Mouse (Mus musculus) NIH3T3 (cell line): ENCODE results near the gene Unc79.

Experiments
- DNase-seq: peaks from one replicate; pipeline ENCODE4 v3.0.0-alpha.2; 2012; ENCODE audit warnings: low read depth

The Unc79 gene

DNA sequence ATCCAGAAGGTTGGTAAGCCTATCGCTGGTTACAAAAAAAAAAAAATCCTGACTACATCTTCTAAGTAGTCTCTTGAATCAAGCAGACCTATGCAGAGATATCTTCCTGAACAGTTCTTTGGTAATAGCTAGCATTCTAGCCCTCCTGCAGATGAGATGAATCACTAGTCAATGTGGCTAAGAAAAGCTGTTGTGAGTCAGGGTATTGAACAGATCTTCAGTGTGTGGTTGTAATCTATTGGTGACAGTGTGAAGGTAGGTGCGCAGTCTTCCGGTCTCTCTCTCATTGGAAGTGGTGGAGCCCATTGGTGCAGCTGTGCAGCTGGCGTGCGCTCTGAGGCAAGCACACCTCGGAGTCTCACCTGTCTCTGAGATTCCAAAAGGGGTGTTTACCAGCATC is 180.3 kb downstream of the Unc79 start:
- no peak for DNase-seq

DNA sequence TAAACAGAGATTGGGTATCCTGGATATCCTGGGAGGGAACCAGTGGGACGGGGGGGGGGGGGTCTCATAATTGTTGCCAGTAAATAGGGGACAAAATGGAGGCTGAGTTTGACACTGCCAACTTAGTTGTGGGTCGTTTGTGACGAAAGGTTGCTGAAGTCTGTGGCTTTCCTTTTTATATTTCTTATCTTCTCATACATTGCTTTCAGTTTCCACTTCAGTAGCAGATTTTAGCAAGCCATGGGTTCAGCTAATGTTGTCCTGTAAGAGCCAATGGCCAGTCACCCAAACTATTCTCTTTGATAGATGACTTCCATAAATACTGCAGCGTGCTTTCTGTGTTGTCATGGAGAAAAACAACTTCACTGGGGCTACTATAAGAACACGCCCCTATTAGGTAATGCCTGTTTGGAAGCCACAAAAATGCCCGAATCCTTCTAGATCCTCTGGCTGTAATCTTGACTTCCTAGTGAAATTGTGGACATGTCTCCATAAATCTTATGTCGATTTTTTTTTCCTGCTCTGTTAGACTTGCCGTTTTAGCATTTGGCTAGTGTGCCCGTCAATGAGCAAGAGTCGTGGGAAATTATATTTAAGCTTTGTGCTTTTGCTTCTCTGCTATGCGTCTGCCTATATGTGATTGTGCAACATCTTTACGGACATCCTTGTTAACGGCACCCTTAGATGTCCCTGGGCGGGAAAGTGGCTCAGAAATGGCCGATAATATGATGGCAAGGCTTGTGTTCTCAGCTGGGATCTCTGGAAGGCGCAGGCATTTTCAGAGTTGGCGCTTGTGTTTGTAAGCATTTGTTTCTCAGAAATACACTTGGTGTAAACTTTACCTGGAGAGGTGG is 181.0 kb downstream of the Unc79 start:
- peak; percentile 17 for DNase-seq

DNA sequence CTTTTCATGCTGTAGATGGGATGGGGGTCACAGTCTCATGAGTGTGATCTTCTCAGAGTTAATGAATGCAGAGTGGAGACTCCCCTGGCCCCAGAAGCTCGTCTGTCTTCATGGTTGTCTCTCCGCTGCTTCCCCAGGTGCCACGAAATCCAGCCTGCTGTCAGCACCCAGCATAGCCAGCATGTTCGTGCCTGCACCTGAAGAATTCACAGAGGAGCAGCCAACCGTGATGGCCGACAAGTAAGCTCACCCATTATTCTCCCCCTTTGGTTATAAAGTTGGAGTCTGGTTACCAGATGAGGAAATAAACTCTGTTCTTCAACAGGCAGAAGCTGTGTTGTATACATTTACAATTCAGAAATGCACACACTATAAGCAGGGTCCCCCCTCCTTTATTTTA is 182.8 kb downstream of the Unc79 start:
- DNase-seq = no peak

DNA sequence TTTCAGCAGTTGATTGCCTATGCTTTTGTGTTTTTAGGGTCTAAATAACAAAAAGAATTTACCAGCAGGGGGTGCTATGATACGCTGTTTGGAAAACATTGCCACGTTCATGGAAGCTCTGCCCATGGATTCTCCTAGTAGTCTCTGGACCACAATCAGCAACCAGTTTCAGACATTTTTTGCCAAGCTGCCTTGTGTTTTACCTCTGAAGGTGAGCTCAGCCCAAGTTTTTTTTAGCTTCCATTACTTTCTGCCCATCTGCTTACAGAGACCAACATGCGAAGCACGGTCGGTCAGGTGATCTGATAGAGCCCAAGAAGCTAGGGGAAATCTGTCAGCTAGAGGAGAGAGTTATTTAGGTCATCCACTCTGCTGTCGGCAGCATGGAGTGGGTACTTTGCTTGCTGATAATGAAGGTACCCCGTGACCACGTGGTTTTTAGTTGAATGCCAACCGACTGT is 193.9 kb downstream of the Unc79 start:
- peak; percentile 80 for DNase-seq

DNA sequence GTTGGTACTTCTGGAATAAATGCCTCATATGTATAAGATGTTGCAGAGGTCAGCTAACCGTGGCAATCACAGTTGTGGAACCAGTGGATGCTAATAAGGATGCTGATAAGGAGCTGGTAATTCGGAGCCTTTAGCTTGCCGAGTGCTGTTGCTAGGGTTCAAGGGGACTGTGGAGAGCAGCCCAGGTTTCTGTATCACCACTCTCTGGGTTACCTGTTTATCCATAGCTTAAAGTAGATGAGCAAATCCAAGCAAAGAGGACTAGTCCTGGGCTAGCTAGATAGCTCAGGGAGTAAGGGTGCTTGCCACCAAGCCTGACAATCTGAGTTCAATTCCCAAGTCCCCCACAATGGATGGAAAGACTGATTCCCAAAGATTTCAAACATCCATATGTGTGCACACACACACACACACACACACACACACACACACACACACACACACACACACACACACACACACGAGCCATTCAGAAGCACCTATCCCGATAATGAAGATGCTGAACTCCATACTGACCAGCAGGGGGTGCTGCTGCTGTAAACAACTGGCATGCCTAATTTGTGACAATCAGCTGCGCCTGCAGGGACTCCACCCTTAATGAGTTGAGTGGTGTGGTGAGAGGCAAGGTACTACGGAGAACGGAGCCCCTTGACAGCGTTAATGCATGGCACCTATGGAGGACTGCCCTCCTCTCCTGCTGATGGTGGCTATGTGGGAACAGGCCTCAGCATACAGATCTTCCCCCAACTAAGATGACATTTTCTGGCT is 195.3 kb downstream of the Unc79 start:
- DNase-seq = peak; percentile 61

DNA sequence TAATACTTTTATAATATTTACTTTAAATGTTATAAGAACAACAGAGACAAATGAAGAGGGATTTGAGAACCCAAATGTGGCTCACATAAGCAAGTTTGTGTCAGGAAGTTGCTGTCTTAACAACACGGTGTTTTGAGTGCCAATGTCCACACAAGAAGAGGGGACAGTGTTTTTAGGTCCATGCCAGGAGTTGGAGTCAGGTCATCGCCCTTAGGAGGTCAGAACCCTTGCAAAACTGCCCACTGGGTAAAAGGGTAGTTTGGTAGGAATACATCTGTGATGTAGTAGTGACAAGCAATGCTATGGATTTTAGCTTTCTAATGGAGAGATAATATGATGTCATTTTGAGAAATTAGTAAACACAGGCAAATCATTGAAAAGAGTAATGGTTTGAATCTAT is 201.6 kb downstream of the Unc79 start:
- DNase-seq = no peak

DNA sequence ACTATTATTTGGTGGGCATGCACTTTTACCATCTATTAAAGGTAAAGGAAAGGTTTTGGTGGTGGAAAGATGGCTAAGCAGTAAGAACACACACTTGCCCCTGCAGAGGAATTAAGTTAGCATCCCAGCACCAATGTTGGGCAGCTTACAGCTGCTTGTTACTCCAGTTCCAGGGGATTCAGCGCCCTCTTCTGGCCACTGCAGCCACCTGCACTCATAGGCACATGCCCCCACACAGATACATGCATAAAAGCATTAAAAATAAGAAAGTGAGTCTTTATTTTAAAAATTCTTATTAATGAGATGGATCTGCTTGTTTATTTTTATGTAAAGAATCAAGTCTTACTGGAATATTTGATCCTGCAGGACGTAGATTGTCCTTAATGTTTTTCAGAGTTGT is 206.3 kb downstream of the Unc79 start:
- no peak for DNase-seq

DNA sequence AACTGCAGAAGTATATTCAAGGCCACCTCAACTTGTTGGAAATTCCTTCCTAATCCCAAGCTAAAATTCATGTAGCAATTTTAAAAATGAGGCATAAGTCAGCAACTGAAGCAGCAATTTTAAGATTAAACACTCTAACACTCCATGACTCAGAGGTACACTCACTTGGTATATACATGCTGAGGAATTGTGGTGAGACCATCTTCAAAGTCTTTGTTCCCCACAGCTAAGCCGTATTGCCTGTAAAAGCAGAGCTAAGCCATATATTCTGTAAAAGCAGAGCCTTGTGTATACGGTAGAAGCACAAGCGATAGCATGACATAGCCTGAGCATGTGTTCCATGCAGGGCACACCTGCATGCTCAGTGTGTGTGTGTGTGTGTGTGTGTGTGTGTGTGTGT is 206.7 kb downstream of the Unc79 start:
- DNase-seq = no peak

DNA sequence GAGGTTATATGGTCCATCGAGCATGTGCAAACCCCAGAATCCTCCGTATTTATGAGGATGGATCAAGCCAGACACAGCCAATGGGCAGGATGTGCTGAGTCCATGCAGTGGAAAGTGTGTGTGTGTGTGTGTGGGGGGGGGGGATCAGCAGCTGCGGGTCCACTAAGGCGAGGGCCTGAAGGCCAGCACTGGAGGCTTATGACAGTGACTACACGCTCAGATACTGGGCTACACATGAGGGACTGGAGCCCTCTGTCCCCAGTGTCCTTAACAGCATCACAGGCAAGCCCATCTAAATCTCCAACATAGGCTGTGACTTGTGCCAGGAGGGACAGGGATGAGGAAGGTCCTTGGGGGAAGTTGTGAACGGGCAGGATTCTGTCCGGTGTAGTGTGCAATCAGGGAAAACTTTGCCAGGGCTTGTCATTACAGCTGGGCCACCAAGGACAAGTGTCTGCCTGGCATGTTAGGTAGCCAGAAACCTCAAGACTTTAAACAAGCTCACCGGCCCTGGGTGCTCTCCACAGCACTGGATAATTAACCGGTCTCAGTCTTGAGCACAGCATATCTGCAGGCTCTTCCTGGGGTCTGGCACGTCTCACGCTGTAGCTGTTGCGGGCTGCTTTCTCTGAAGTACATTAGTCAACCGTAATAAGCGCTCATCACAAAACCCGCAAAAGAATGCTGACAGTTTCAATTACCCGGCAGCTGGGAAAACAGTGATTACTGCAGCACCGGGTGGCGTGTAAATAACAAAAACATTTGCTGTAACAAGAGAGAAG is 208.7 kb downstream of the Unc79 start:
- no peak for DNase-seq

DNA sequence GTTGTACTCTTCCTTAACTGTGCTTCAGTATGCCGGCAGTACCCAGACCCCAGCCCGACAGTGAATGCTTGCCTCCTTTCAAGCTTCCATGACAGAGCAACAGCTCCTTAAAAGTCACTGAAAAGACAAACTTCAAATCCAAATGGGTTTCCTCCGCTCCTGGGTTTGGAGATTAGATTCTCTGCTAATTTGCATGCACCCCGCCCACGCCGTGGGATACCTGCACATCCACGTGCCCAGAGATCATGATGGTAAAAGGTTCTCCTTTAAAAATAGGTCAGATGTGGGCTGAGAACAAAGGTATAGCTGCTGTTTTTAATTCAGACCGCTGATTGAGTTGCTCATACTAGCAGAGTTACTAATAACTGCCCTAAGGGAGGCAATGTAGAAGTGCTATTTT is 210.4 kb downstream of the Unc79 start:
- no peak for DNase-seq

DNA sequence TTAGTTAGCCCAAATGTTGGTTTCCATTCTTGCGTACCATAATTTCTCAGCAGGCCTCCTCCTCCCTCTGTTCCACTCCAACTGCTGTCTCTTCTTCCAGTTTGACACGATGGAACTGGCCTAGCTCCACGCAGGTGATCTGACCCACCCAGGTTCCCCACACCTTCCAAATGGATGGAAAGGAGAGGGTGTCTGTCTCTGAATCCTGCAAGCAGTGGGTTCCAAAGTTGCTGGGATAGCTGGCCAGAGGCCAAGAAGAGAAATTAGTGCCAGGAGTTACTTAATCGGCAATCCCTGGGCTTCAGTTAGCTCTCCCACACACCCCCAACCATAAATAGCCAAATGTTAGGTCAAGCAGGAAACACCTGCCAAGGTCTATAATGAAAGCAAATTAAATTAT is 212.1 kb downstream of the Unc79 start:
- no peak for DNase-seq

DNA sequence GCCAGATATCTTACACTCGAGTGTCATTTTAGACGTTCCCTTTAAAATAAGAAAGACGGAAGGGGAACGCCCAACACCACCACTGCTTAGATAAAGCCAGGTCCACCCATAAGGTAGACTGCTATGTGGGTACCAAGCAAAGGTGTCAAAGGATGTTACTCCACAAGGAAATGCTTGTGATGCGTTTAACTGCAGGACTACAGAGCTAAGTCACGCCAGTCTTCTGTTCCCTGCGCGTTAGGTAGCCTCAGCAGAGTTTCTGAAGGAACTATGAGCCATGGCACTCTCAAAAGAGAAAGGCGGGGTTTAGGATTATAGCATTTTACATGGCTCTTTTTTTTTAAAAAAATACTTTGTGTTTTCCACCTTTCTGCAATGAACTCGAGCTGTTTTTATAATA is 214.9 kb downstream of the Unc79 start:
- DNase-seq = no peak

DNA sequence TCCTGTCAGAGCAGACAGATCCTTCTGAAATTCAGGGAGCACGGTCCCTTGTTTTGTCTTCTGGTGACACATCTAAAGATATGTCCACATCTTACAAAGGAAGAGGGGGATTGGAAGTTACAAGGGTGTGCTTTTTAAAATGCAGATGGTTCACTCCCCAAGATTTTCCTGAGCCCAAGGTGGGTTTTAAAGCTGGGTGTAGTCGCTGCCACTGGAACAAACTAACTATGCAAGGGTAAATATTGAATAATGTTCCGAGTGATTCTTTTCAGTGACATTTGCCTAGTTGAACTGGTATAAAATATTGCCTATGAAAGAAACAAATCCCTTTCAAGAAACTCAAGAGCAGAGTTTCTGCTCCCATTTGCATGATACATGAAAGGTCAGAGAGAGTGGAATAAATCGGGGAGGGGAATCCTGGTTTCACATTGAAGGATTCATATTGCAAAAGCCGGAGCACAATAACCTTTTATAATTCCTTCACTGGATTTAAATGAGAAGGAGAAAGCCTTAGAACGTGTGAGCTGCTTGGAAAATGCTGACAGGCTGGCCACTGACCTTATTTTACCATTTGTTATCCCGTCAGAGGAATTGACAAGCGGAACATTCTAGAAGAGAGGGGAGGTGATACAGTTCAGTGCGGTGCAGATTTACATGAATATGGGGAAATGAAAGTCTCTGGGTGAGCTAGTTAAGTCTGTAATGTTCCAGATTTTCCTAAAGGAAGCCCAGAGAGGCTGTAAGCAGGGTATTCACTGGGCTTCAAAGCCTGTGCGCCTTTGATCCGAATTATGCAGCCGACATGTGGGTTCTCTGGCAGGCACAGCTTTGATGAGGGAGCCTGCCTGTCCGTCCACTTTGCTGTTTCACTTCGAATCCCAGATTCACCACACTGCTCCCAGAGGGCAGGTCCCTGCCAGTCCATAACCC is 215.7 kb downstream of the Unc79 start:
- no peak for DNase-seq

DNA sequence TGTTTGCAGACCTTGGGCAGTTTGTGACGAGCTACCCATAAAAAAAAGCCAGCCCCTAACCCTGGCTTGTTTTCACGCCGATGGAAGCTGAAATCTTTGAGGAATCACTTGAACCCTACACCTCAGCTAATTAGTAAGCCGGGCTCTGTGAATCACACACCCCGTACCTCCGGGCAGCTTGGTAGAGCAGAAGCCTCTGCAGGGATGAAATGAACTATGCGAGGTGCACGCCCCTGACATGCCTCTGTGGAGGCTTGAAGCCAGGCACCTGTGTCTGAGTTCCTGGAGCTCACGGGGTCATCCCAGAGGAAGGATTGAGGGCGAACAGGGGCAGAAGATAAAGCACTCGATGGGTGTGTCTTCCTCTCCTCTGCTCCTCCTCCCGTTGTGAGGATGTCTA is 220.2 kb downstream of the Unc79 start:
- no peak for DNase-seq

DNA sequence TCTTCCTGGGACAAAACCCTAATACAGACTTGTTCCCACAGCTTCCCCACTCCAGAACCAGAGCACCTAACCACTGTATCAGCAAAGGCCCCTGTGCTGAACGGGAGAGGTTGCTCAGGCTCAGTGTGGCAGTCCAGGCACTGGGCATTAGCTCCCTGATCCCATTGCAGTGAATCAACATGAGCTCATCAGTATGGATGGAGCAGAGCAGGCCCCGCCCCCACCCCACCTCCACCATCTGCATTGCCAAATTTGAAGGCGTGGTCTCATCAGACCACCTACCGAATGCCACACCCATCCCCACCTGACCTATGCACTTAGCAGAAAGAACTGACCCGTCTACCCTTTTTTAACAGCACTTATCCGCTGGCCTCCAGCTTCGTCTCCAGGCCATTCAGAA is 234.4 kb downstream of the Unc79 start:
- no peak for DNase-seq

DNA sequence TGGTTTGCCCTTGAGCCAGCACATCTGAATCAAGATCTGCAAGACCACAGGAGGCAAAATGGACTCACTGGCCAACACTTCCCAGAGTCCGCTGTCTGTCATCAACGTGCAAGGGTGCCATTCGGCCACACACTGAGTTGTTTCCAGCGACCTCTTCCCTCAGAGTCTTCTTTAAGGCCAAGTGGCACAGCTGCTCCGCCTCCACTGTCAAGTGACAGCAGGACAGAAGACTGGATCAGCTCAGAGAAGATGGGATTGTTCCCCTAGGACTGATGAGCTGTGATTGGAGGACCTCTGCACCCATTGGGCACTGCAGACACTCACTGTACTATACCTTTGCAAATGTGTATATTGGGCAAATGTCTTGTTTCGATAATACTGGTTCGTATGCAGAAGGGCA is 238.4 kb downstream of the Unc79 start:
- DNase-seq = no peak

DNA sequence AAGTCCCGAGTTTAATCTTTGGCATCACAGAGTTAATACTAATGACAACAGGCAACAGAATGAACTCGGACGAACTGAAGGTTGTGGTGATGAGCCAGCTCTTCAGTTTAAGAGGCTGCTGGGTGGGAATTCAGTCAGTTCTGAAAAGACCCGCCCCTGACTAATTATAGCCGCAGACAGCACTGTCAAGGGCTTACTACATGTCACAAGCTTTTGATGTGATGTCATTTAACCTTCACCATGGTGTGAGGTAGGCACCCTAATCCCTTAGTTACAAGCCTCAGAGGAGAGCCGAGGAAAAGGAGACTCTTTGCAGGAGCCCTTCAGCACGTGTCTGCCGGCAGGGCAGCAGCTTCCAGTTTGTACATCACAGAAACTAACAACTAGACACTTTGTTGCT is 239.6 kb downstream of the Unc79 start:
- no peak for DNase-seq

DNA sequence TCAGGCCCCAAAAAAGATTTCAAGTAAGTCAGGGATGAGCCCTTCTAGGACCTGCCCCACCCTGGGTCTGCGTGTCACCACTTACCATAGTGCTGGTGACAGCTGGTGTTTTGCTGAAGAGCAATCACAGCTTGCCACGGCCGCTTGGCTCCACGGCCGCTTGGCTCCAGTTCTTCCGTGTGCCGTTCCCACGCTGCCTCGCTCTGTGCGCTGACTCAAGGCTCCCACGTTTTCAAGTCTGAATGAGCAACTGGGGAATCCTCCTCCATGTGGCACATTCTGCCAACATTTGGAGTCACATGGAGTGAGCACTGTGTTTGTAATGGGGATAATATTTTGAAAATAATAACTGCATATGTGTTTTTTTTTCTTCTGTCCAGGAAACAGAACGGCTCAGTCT is 241.1 kb downstream of the Unc79 start:
- DNase-seq = no peak

DNA sequence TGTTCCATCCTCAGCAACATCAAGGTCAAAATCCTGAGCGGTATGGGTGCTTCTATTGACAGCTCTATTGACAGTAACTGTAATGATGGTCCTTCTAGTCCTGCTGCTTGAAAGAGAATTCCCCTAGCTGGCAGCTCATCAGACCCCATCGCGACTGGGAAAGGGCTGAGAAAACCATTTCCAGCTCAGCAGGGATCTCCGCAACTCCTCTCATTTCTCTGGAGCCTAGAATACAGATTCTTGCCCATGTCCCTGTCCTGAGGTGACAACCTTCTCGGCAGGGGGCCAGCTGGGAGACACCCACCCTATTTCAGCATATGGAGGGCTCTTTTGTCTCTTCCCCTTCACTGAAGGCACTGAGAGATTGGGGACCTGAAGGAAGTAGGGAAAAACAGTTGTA is 244.3 kb downstream of the Unc79 start:
- DNase-seq = no peak

DNA sequence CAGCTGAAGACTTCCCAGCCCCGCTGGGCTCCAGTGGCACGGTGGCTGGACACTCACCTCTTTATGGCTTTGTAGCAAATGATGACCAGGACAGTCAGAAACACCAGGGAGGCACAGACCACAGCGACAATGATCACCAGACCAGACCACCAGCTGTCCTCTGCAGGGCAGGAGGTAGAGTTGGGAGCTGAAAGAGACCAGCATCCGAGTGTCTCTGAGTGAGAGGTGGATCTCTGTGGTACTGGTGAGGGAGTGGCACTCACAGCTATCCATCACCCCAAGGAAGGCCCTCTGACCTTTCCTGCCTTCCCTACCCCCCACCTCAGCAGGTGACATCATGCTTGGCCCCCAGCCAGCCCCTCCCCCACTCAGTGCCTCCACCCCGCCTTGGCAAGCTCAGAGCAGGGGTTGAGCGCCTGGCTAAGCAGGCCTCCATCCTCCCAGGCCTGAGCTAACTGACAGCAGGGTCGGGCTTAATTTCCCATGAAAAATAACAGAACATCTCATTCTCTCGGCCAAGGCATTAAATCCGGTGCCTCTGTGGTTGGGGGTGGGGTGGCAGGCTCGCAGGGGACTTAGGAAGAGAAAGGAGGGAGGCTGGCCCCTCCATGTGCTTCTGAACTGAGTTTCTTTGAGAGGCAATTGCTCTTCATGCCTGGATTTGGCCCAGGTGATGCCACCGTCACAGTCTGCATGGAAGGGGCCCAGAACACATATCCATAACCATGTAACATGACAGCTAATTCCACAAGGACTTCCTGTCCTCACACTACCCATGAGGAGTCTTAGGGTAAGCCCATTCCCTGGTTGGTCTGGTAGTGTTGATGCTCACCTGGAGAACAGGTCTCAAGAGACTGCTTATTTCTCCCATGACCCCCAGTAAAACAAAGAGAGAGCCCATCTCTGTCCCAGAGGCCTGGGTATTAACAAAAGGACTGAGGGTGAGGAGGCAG is 254.2 kb downstream of the Unc79 start:
- peak; percentile 6 for DNase-seq
